Mouse (Mus musculus) stomach, postnatal 0 days (tissue): ENCODE results near the gene Cplx1. TPM values are rescaled to one million over a fixed set of nuclear protein-coding genes. Genes with fewer than 3 reads are reported as not detected.

Experiments used
- ATAC-seq: fragments of 200-750 bp; cut with Nextera tagmentation; 2 replicates; pipeline ENCODE4 v1.8.0; 2017; ENCODE audit not compliant: low FRiP score, low TSS enrichment
- DNase-seq: peaks from one replicate; pipeline ENCODE4 v3.0.0-alpha.2; 2016; ENCODE audit warnings: low spot score
- H3K27ac ChIP-seq: fragments of 300-500 bp; sonication (generic); replicated peaks from 2 replicates; pipeline ENCODE4 v1.5.1; 2014; ENCODE audit warnings: mild to moderate bottlenecking, control low read depth
- H3K27me3 ChIP-seq: fragments of 300-500 bp; sonication (generic); 2 replicates; pipeline ENCODE4 v1.6.1; 2014; ENCODE audit warnings: low read length; ENCODE audit not compliant: control insufficient read depth, insufficient read depth
- H3K36me3 ChIP-seq: fragments of 300-500 bp; sonication (generic); 2 replicates; pipeline ENCODE4 v1.6.1; 2014; ENCODE audit warnings: low read length, mixed read lengths; ENCODE audit not compliant: control insufficient read depth, insufficient read depth
- H3K4me1 ChIP-seq: fragments of 300-500 bp; sonication (generic); replicated peaks from 2 replicates; pipeline ENCODE4 v1.6.1; 2014; ENCODE audit warnings: antibody characterized with exemption; ENCODE audit not compliant: control insufficient read depth, insufficient read depth
- H3K4me2 ChIP-seq: fragments of 300-500 bp; sonication (generic); replicated peaks from 2 replicates; pipeline ENCODE4 v1.6.1; 2014; ENCODE audit warnings: low read depth, mild to moderate bottlenecking, control low read depth, moderate library complexity
- H3K4me3 ChIP-seq: fragments of 300-500 bp; sonication (generic); 2 replicates; pipeline ENCODE4 v1.5.1; 2014; ENCODE audit warnings: low read depth, low read length, control low read depth
- H3K9ac ChIP-seq: fragments of 300-500 bp; sonication (generic); 2 replicates; pipeline ENCODE4 v1.6.1; 2014; ENCODE audit warnings: mild to moderate bottlenecking, low read length, control low read depth, mixed read lengths
- H3K9me3 ChIP-seq: fragments of 300-500 bp; sonication (generic); 2 replicates; pipeline ENCODE4 v1.6.1; 2016; ENCODE audit warnings: low read length; ENCODE audit not compliant: control insufficient read depth
- CTCF ChIP-seq: IDR thresholded peaks from 2 replicates; pipeline ENCODE4 v1.5.1; 2016; ENCODE audit warnings: antibody characterized with exemption, low read depth, mild to moderate bottlenecking, moderate library complexity
- EP300 ChIP-seq: optimal IDR thresholded peaks from 2 replicates; pipeline ENCODE3; 2016; ENCODE audit warnings: antibody characterized with exemption
- WGBS: fragments of 180-500 bp; shearing (Covaris S2); extraction: QIAGEN DNeasy Blood & Tissue Kit; methylation state at CpG from one replicate; pipeline ENCODE4 v1.1.7; 2014; 5-methylcytosine and 5-hydroxymethylcytosine counted together
- polyA plus RNA-seq: library from polyadenylated mRNA; unstranded; fragments of >200 nt; fragmentation: Nextera tagmentation; extraction: Ambion mirVana; gene quantifications from 2 replicates; pipeline ENCODE4 v1.2.1, GENCODE M21; 2015

Cplx1 gene
- polyA plus RNA-seq, 1 experiment from 2014 or later: 1.8 TPM

DNA sequence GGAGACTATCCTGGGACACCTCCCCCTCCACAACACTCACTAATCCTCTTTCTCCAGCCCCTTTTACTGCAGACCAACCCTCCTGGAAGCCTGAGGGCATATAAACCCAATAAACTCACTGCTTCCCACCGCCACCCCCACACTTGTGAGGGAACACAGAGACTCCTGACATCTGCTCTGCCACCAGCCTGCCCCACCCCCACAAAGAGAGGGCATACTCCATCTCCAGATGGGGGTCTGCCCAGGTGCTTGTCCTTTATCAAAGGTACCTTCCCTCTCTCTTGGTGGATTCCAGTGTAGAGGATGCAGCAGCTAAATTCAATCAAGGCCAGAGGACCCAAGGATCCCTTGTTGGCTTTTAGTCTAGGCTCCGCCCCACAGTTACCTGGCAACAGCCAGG is 28.8 kb downstream of the Cplx1 start:
- no peaks in the 10 kb centered on the region for H3K27me3 ChIP-seq
- no peak for DNase-seq
- H3K4me3 ChIP-seq: no peak overlapping the region
- WGBS: 56% methylated on average over 2 of the region's 2 CpGs
- no peaks in the 10 kb centered on the region for H3K36me3 ChIP-seq
- no peak overlapping the region for H3K4me2 ChIP-seq
- no peak overlapping the region for H3K9ac ChIP-seq
- H3K9me3 ChIP-seq: no peaks in the 10 kb centered on the region
- H3K27ac ChIP-seq: no peak overlapping the region
- H3K4me1 ChIP-seq: no peaks in the 10 kb centered on the region
- no peak for ATAC-seq
- TF ChIP-seq CTCF (no peak), EP300 (no peak)

DNA sequence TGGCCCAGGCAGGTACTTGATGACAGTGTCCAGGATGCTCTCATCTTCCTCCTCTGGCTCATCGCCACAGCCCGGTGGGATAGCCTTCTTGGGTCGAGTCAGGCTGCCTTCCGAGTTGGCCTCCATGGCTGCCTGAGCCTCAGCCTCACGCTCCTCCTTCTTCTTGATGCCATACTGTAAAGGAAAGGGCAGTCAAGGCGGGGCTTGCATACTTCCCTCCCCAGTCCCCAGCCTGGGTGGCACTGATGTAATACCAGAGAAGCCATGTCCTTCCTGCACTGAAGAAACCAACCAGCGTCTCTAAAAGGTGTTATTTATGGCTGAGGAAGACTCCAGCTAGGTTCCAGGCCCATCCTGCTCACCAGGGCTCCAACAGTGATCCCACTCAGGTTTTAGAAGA is 29.7 kb downstream of the Cplx1 start:
- Histone ChIP-seq H3K4me3 (no peak overlapping the region), H3K27ac (no peak overlapping the region), H3K27me3 (no peaks in the 10 kb centered on the region), H3K4me2 (no peak overlapping the region), H3K4me1 (no peaks in the 10 kb centered on the region), H3K9ac (no peak overlapping the region), H3K36me3 (no peaks in the 10 kb centered on the region), H3K9me3 (no peaks in the 10 kb centered on the region)
- TF ChIP-seq CTCF: no peak
- TF ChIP-seq EP300: no peak
- WGBS: 70% methylated on average over 7 of the region's 7 CpGs
- DNase-seq (no peak), ATAC-seq (no peak)

DNA sequence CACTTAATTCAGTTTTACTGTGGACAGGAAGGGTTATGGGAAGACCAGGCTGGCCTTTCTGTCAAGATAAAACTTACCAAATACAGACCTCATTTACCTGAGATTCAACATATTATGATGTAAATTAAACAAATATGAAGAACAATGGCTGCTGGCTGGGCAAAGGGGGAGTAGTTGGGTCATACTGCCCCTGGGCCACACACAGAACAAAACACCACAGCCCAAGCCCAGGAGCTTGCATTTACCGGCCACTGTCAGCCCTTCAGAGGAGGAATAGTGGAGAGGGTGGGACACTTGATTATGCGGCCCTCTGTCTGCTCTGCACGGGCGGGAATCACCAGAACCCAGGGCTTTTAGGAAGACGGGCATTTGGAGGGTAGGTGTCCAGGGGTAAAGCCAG is 30.9 kb downstream of the Cplx1 start:
- TF ChIP-seq CTCF (no peak), EP300 (no peak)
- ATAC-seq: no peak
- Histone ChIP-seq H3K4me3 (no peak overlapping the region), H3K27ac (no peak overlapping the region), H3K4me2 (no peak overlapping the region), H3K9me3 (no peaks in the 10 kb centered on the region), H3K4me1 (no peaks in the 10 kb centered on the region), H3K36me3 (no peaks in the 10 kb centered on the region), H3K27me3 (no peaks in the 10 kb centered on the region), H3K9ac (no peak overlapping the region)
- WGBS: 77% methylated on average over 5 of the region's 5 CpGs
- DNase-seq: no peak

DNA sequence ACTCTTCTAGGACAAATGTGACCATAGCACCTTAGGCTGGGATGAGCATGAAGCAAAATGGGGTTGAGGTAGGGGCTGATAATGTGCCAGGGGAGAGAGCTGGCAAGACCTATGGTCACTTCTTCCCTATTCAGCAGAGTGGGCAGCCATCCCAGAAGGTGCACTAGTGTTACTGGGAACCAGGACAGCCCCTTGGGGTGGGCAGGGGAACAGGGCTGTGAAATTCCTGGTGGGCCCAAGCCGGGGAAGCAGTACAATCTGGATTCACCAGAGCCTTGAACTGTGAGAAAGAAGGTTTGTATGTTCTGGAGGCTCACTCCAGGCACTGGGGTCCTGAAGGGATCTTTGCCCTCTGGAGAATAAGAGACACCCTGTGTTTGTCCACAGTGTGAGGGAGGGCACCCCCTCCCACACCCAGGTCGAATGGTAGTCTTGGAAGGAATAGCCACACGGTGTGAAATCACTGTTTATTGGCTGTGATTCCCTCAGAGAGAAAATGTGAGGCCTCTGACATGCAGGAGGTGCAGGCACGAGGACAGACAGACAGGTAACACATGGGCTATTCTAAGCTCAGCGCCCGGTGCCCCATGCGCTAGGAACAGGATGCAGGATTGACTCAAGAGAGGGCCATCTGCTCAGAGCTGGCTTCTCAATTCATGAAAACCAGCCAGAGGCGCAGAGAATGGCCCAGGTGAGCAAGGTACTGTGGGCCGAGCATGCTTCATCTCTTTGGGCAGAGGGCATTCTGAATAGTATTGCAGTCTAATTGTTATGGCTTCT is 31.5 kb downstream of the Cplx1 start:
- no peaks in the 10 kb centered on the region for H3K4me1 ChIP-seq
- no peaks in the 10 kb centered on the region for H3K27me3 ChIP-seq
- H3K9ac ChIP-seq: no peak overlapping the region
- H3K4me2 ChIP-seq: no peak overlapping the region
- DNase-seq: peak; percentile 9
- 76% methylated on average over 9 of the region's 9 CpGs for WGBS
- no peak overlapping the region for H3K27ac ChIP-seq
- no peak for ATAC-seq
- no peaks in the 10 kb centered on the region for H3K36me3 ChIP-seq
- no peak overlapping the region for H3K4me3 ChIP-seq
- TF ChIP-seq CTCF (no peak), EP300 (no peak)
- no peaks in the 10 kb centered on the region for H3K9me3 ChIP-seq

DNA sequence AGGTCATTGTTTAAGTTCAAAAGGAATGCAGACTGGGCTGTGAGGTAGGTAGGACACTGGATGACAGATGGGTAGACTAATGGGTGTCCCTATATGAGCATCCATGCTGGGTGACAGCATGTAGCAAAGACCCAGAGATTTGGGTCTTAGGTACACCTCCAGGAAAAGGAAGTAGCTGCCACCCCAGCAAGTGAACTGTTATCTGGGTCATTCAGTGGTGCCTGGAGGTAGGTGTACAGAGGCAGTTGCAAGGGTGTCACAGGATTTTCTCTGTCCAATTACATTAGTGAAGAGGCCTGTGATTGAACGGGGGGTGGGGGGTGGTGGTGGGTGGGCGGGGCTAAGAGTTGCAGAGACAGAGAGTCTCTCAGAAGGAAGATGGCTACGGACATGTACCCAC is 33.2 kb downstream of the Cplx1 start:
- H3K27ac ChIP-seq: no peak overlapping the region
- no peak overlapping the region for H3K4me3 ChIP-seq
- DNase-seq (no peak), ATAC-seq (no peak)
- no peaks in the 10 kb centered on the region for H3K36me3 ChIP-seq
- no peak for TF ChIP-seq CTCF
- TF ChIP-seq EP300: no peak
- no peaks in the 10 kb centered on the region for H3K4me1 ChIP-seq
- H3K9me3 ChIP-seq: no peaks in the 10 kb centered on the region
- no peak overlapping the region for H3K4me2 ChIP-seq
- H3K27me3 ChIP-seq: no peaks in the 10 kb centered on the region
- WGBS: 75% methylated on average over 3 of the region's 3 CpGs
- H3K9ac ChIP-seq: no peak overlapping the region

DNA sequence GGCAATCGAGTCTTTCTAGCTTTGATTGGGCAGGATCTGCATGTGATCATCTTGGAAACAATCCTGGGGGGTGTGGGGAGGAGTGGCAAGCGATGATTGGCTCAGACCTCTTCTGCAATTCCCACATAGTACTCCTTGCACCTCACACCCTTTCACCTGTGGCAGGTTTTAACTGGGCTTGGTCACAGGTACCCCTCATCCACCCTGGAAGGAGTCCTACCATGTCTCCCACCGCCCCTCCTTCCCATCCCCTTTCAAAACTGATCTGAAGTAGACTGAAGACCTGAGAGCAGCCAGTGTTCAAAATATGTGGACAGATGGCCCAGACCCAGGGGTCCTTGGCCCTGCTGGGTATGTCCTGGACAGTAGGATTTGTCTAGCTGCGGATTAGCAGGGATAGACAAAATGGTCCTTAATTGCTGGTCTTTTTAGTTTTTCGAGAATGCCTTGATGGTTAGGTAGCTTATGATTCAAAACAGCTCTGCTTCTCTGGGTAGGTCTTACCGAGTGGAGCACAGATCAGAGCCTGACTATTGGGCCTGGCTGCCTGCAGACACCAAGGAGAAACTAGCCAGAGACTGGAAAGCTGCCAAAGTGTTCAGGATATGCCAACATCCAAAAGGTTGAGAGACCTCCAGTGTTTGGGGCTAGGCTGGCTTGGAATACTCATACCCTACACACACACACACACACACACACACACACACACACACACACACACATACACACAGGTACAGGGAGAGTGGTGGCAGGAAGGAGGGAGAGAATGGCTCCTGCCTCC is 34.1 kb downstream of the Cplx1 start:
- 62% methylated on average over 6 of the region's 6 CpGs for WGBS
- ATAC-seq (no peak), DNase-seq (peak; percentile 6)
- Histone ChIP-seq H3K4me1 (no peaks in the 10 kb centered on the region), H3K27me3 (no peaks in the 10 kb centered on the region), H3K4me2 (no peak overlapping the region), H3K27ac (no peak overlapping the region), H3K9me3 (no peaks in the 10 kb centered on the region), H3K4me3 (no peak overlapping the region), H3K36me3 (no peaks in the 10 kb centered on the region), H3K9ac (no peak overlapping the region)
- TF ChIP-seq CTCF: no peak
- TF ChIP-seq EP300: no peak
